Mouse (Mus musculus): Measurements from ENCODE around the gene Dlx6.

- no peak for TF ChIP-seq CHD2 (IDR thresholded peaks at IDR 0.05; ENCODE audit: low read depth, low read length)
- TF ChIP-seq ZC3H11A (IDR thresholded peaks at IDR 0.05; ENCODE audit: borderline replicate concordance, low read depth, low read length), result no peak
- 0 out of 2 replicates have a peak, but pooled peaks have one; percentile 16 for TF ChIP-seq ZNF384 (IDR thresholded peaks at IDR 0.05; ENCODE audit: low read depth, low read length)
Measured at GRCm38 (mm10) chr6:6877981-6878840, 15.1 kb downstream of the Dlx6 start.
